Mouse (Mus musculus): ENCODE data around the gene Nudt6.

Gene Nudt6

GRCm38 (mm10) chr3:37420072-37420471 is at the start of gene Nudt6:
Gene Nudt6 (minus strand): TSS chr3:37420211.
- peak; percentile 92 for DNase-seq (ENCODE audit: low read depth, low spot score)

- DNase-seq (ENCODE audit: low read depth, low spot score): no peak
Observed at GRCm38 (mm10) chr3:37469353-37469752, 49.3 kb upstream of the Nudt6 start.

GRCm38 (mm10) chr3:37468170-37468569 is 48.2 kb upstream of the Nudt6 start:
- DNase-seq (ENCODE audit: low read depth, low spot score): peak; percentile 47

GRCm38 (mm10) chr3:37455992-37456391 is 36.0 kb upstream of the Nudt6 start:
- no peak for DNase-seq (ENCODE audit: low read depth, low spot score)

- DNase-seq (ENCODE audit: low read depth, low spot score): no peak
Observed at GRCm38 (mm10) chr3:37443409-37443808, 23.4 kb upstream of the Nudt6 start.

- no peak for DNase-seq (ENCODE audit: low read depth, low spot score)
Observed at GRCm38 (mm10) chr3:37439770-37440169, 19.8 kb upstream of the Nudt6 start.

- DNase-seq (ENCODE audit: low read depth, low spot score): no peak
Observed at GRCm38 (mm10) chr3:37430359-37430758, 10.3 kb upstream of the Nudt6 start.

GRCm38 (mm10) chr3:37426069-37426468 is 6.1 kb upstream of the Nudt6 start:
- no peak for DNase-seq (ENCODE audit: low read depth, low spot score)

- DNase-seq (ENCODE audit: low read depth, low spot score): no peak
Observed at GRCm38 (mm10) chr3:37421179-37421578, 1.2 kb upstream of the Nudt6 start.

- peak; percentile 24 for DNase-seq (ENCODE audit: low read depth, low spot score)
Observed at GRCm38 (mm10) chr3:37420641-37421040, 630 bp upstream of the Nudt6 start.

- DNase-seq (ENCODE audit: low read depth, low spot score): peak; percentile 99
Observed at GRCm38 (mm10) chr3:37419458-37419991, 486 bp downstream of the Nudt6 start, which contains the start of gene Spata5. Gene Spata5 (plus strand): TSS chr3:37419896.

- peak; percentile 69 for DNase-seq (ENCODE audit: low read depth, low spot score)
Observed at GRCm38 (mm10) chr3:37418961-37419457, 1.0 kb downstream of the Nudt6 start.

GRCm38 (mm10) chr3:37418341-37418740 is 1.7 kb downstream of the Nudt6 start:
- no peak for DNase-seq (ENCODE audit: low read depth, low spot score)

- DNase-seq (ENCODE audit: low read depth, low spot score): peak; percentile 73
Observed at GRCm38 (mm10) chr3:37414413-37414960, 5.5 kb downstream of the Nudt6 start.

- DNase-seq (ENCODE audit: low read depth, low spot score): no peak
Observed at GRCm38 (mm10) chr3:37413446-37413845, 6.6 kb downstream of the Nudt6 start.

GRCm38 (mm10) chr3:37407598-37407997 is 12.4 kb downstream of the Nudt6 start:
- no peak for DNase-seq (ENCODE audit: low read depth, low spot score)

- no peak for DNase-seq (ENCODE audit: low read depth, low spot score)
Observed at GRCm38 (mm10) chr3:37401729-37402610, 18.0 kb downstream of the Nudt6 start.

GRCm38 (mm10) chr3:37398661-37399395 is 21.2 kb downstream of the Nudt6 start:
- no peak for DNase-seq (ENCODE audit: low read depth, low spot score)

- DNase-seq (ENCODE audit: low read depth, low spot score): no peak
Observed at GRCm38 (mm10) chr3:37397646-37398045, 22.4 kb downstream of the Nudt6 start.

- no peak for DNase-seq (ENCODE audit: low read depth, low spot score)
Observed at GRCm38 (mm10) chr3:37396930-37397608, 22.9 kb downstream of the Nudt6 start.

- DNase-seq (ENCODE audit: low read depth, low spot score): no peak
Observed at GRCm38 (mm10) chr3:37387310-37387709, 32.7 kb downstream of the Nudt6 start.
